Mouse (Mus musculus): ENCODE measurements around the gene Frmpd1.

DNA sequence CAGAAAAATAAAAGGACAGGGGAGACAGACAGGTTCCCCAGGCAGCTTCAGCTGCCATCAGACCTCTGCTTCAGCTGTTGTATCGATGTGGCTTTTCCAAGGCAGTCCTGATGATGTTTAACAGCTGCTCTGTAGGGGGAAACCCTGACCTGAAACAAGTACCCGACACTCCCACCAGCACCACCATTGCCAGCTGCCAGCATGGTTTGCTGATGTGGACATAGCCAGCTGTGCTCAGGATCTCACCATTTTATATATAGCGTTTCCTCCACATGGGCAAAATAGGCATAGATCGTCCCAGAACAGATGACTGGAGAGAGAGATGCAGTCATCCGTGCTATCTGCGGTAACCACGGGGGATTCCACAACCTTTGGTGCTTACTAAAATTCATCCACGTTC, 91.1 kb downstream of the Frmpd1 start:
- TF ChIP-seq TBP (IDR thresholded peaks at IDR 0.05; ENCODE audit: low read depth, low read length) (no peak), ZC3H11A (IDR thresholded peaks at IDR 0.05; ENCODE audit: low read depth, low read length) (no peak), GATA1 (IDR thresholded peaks at IDR 0.05; ENCODE audit: low read depth, low read length) (no peak), RCOR1 (IDR thresholded peaks at IDR 0.05; ENCODE audit: low read depth, low read length) (no peak), GABPA (IDR thresholded peaks at IDR 0.05; ENCODE audit: low read depth, low read length) (no peak), USF2 (IDR thresholded peaks at IDR 0.05; ENCODE audit: borderline replicate concordance in 1 of 2, insufficient read depth in 1 of 2, low read depth in 1 of 2, low read length in 2 of 2) (no peak), CTCF (IDR thresholded peaks at IDR 0.05 in 2 of 3, conservative IDR thresholded peaks at IDR 0.05 in 1 of 3; ENCODE audit: control insufficient read depth in 1 of 3, insufficient read depth in 1 of 3, low read depth in 2 of 3, low read length in 3 of 3, poor library complexity in 1 of 3, severe bottlenecking in 1 of 3) (no peak), POLR2A (IDR thresholded peaks at IDR 0.05; ENCODE audit: control insufficient read depth in 1 of 2, insufficient read depth in 1 of 2, low read depth in 1 of 2, low read length in 2 of 2, poor library complexity in 1 of 2) (no peak), ZNF384 (IDR thresholded peaks at IDR 0.05; ENCODE audit: low read depth, low read length) (no peak), EP300 (IDR thresholded peaks at IDR 0.05; ENCODE audit: low read depth in 1 of 2, low read length in 2 of 2) (no peak), MAZ (IDR thresholded peaks at IDR 0.05; ENCODE audit: low read depth, low read length) (no peak), ZKSCAN1 (IDR thresholded peaks at IDR 0.05; ENCODE audit: low read depth, low read length) (no peak), JUND (IDR thresholded peaks at IDR 0.05; ENCODE audit: low read depth, low read length) (no peak)

Data from MEL (cell line).